Mouse (Mus musculus): Measurements from ENCODE around the gene Cebpb. TPM values are rescaled to one million over a fixed set of nuclear protein-coding genes. Genes with fewer than 3 reads are reported as not detected.

The Cebpb gene
- polyA plus RNA-seq, 1 experiment: not detected

DNA sequence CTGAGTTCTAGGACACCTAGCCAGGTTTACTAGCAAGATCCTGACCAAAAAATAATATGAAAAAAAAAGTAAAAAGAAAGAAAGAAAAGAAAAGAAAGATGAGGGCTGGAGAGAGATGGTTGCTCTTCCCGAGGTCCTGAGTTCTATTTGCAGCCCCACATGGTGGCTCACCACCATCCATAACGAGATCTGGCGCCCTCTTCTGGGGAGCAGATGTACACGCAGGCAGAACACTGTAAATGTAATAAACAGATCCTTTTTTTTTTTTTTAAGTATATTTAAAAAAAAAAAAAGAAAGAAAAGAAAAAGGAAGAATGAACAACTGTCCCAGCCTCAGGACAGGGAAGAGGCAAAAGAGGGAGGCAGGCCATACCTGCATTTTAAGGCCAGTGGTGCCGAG is 10.1 kb upstream of the Cebpb start:
- H3K4me1 ChIP-seq (ENCODE audit: control insufficient read depth, insufficient read depth, low read length): peaks cover 4% of the 10 kb centered on the region
- no peak overlapping the region for H3K27ac ChIP-seq (ENCODE audit: insufficient read depth, low read depth, low read length)
- no peak overlapping the region for H3K4me3 ChIP-seq (ENCODE audit: insufficient read depth, low read depth, low read length)
- TF ChIP-seq CTCF (IDR thresholded peaks at IDR 0.05; ENCODE audit: insufficient read depth, low read depth, low read length) (no peak), POLR2A (IDR thresholded peaks at IDR 0.05; ENCODE audit: insufficient read depth, low read depth, low read length) (no peak)
- WGBS: 52% methylated on average over 5 of the region's 5 CpGs

DNA sequence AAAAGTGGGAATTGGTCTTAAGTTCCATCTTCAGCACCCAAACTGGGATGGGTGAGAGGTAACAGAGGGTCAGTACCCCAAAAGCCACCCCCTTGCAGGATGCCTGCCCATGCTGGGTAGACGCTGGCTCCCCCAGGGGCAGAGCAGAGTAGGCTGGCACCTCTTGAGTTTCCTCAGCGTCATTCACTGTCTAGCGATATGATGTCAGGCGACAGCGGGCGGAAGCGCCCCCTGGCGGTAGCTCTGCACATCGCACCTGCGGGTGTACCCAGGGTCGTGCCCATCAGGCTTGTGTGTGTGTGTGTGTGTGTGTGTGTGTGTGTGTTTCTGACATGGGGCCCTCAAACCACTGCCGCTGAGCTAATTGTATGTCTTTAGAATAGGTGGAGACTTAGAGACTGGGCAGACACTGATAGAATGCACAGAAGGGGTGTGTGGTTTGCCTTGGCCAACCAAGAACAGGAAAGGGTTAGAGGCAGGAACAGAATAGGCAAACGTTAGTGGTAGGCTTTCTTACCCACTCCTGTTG is 8.7 kb upstream of the Cebpb start:
- TF ChIP-seq CTCF (IDR thresholded peaks at IDR 0.05; ENCODE audit: insufficient read depth, low read depth, low read length): peak; percentile 97
- TF ChIP-seq POLR2A (IDR thresholded peaks at IDR 0.05; ENCODE audit: insufficient read depth, low read depth, low read length): no peak
- Histone ChIP-seq H3K4me3 (ENCODE audit: insufficient read depth, low read depth, low read length) (no peak overlapping the region), H3K4me1 (ENCODE audit: control insufficient read depth, insufficient read depth, low read length) (peaks cover 4% of the 10 kb centered on the region), H3K27ac (ENCODE audit: insufficient read depth, low read depth, low read length) (no peak overlapping the region)
- WGBS: 1% methylated on average over 13 of the region's 13 CpGs

DNA sequence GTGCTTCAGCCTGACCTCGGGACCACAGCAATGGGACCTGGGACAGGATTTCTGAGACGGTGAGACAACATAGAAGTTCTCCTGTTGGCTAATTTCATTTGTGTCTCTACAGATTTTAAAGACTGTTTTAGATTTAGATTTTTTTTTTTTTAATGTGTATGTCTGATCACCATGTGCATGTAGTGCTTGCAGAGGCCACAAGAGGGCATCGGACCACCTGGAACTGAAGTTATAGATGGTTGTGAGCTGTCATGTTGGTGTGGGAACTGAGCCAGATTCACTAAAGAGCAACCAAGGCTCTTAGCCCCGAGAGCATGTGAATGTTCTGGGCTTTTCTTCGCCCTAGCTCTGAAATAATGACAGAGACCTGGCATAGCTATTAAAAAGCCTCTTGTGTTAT is 8.1 kb upstream of the Cebpb start:
- no peak for TF ChIP-seq CTCF (IDR thresholded peaks at IDR 0.05; ENCODE audit: insufficient read depth, low read depth, low read length)
- TF ChIP-seq POLR2A (IDR thresholded peaks at IDR 0.05; ENCODE audit: insufficient read depth, low read depth, low read length): no peak
- peaks cover 4% of the 10 kb centered on the region for H3K4me1 ChIP-seq (ENCODE audit: control insufficient read depth, insufficient read depth, low read length)
- H3K4me3 ChIP-seq (ENCODE audit: insufficient read depth, low read depth, low read length): no peak overlapping the region
- WGBS: 56% methylated on average over 5 of the region's 5 CpGs
- no peak overlapping the region for H3K27ac ChIP-seq (ENCODE audit: insufficient read depth, low read depth, low read length)

DNA sequence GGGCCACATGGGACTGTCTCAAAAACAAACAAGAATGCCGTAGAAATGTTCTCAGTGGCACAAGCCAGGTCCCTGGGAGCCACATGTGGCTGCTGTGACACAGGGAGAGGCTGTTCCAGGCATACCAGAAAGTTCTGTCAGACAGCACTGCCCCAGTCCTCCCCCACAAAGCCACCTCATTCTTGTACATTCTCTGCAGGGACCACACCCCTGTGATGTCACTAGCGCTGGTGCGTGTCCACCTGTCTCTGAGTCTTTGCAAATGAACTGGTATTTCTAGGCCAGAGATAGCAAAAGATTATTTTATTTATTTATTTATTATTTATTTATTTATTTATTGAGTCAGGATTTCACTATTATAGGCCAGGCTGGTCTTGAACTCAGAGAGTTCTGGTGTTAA is 5.0 kb upstream of the Cebpb start:
- WGBS: 91% methylated on average over 3 of the region's 3 CpGs
- H3K27ac ChIP-seq (ENCODE audit: insufficient read depth, low read depth, low read length): no peak overlapping the region

DNA sequence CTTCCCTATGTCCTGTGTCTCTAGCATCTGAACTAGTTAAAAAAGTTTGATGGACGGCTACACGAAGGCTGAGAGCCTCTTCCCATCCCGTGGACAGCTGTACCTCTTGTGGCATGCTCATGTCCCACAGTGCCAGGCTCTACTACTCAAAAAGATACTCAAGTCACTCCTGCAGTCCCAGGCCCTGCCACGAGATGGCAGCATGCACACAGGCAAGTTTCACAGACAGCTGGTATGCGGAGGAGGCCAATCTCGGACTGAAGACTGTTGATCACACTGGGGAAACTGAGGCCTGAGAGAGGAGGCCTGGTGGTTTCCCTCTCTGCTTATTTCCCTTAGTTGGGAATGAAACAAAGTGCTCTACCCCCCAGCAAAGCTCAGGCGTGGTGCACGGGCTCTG is 3.6 kb upstream of the Cebpb start:
- 4% methylated on average over 8 of the region's 8 CpGs for WGBS
- H3K4me3 ChIP-seq (ENCODE audit: insufficient read depth, low read depth, low read length): no peak overlapping the region
- peaks cover 12% of the 10 kb centered on the region for H3K4me1 ChIP-seq (ENCODE audit: control insufficient read depth, insufficient read depth, low read length)
- no peak overlapping the region for H3K27ac ChIP-seq (ENCODE audit: insufficient read depth, low read depth, low read length)
- TF ChIP-seq POLR2A (IDR thresholded peaks at IDR 0.05; ENCODE audit: insufficient read depth, low read depth, low read length) (no peak), CTCF (IDR thresholded peaks at IDR 0.05; ENCODE audit: insufficient read depth, low read depth, low read length) (peak; percentile 92)

More for the DNA sequence above, 5.0 kb upstream of the Cebpb start:
- Histone ChIP-seq H3K4me3 (ENCODE audit: insufficient read depth, low read depth, low read length) (no peak overlapping the region), H3K4me1 (ENCODE audit: control insufficient read depth, insufficient read depth, low read length) (peaks cover 10% of the 10 kb centered on the region)
- TF ChIP-seq POLR2A (IDR thresholded peaks at IDR 0.05; ENCODE audit: insufficient read depth, low read depth, low read length) (no peak), CTCF (IDR thresholded peaks at IDR 0.05; ENCODE audit: insufficient read depth, low read depth, low read length) (no peak)

- peaks cover 16% of the 10 kb centered on the region for H3K4me1 ChIP-seq (ENCODE audit: control insufficient read depth, insufficient read depth, low read length)
- WGBS: 71% methylated on average over 3 of the region's 3 CpGs
- no peak overlapping the region for H3K27ac ChIP-seq (ENCODE audit: insufficient read depth, low read depth, low read length)
- H3K4me3 ChIP-seq (ENCODE audit: insufficient read depth, low read depth, low read length): no peak overlapping the region
- TF ChIP-seq CTCF (IDR thresholded peaks at IDR 0.05; ENCODE audit: insufficient read depth, low read depth, low read length) (no peak), POLR2A (IDR thresholded peaks at IDR 0.05; ENCODE audit: insufficient read depth, low read depth, low read length) (no peak)
These were observed 2.9 kb upstream of the Cebpb start for GRCm38 (mm10) chr2:167685865-167686264.

GRCm38 (mm10) chr2:167686382-167687249 is 2.1 kb upstream of the Cebpb start:
- H3K4me3 ChIP-seq (ENCODE audit: insufficient read depth, low read depth, low read length): no peak overlapping the region
- H3K4me1 ChIP-seq (ENCODE audit: control insufficient read depth, insufficient read depth, low read length): peaks cover 24% of the 10 kb centered on the region
- TF ChIP-seq CTCF (IDR thresholded peaks at IDR 0.05; ENCODE audit: insufficient read depth, low read depth, low read length) (no peak), POLR2A (IDR thresholded peaks at IDR 0.05; ENCODE audit: insufficient read depth, low read depth, low read length) (no peak)
- 85% methylated on average over 16 of the region's 16 CpGs for WGBS
- no peak overlapping the region for H3K27ac ChIP-seq (ENCODE audit: insufficient read depth, low read depth, low read length)

DNA sequence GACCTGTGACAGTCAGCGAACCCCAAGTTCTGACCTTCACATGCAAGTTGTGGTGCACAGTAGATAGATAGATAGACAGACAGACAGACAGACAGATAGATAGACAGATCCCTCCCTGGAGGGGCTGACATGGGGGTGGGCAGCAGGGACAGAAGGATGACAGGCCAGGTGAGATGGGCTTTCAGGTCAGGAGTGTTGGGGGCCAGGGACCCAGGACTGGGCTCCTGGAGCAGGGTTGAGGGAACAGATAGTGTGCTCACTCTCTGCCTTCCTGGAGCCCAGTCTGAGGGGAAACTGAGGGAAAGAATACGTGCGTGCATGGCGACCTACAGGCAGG is 1.5 kb upstream of the Cebpb start:
- Histone ChIP-seq H3K27ac (ENCODE audit: insufficient read depth, low read depth, low read length) (no peak overlapping the region), H3K4me1 (ENCODE audit: control insufficient read depth, insufficient read depth, low read length) (peaks cover 29% of the 10 kb centered on the region), H3K4me3 (ENCODE audit: insufficient read depth, low read depth, low read length) (no peak overlapping the region)
- 98% methylated on average over 4 of the region's 4 CpGs for WGBS
- TF ChIP-seq CTCF (IDR thresholded peaks at IDR 0.05; ENCODE audit: insufficient read depth, low read depth, low read length) (no peak), POLR2A (IDR thresholded peaks at IDR 0.05; ENCODE audit: insufficient read depth, low read depth, low read length) (no peak)

DNA sequence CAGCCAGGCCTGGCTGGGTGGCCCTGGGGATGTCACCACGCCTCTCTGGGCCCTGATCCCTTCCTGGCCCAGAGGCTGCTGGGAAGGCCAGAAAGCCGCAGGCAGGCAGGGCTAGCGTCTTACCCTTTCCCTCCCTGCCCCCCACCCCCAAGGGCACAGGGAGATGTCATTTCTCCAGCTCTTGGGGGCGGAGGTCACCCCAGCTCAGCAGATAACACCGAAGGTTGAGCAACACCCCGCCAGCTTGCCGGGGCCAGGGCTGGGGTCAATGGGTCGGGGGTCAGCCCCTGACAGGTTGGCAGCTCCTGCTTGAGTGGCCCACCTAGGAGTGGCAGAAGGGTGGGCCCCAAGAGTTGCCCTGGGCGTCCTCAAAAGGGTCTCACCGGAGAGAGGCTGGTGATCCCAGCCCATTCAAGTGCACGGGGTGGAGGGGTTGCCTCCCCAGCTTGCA is 1.0 kb upstream of the Cebpb start:
- Histone ChIP-seq H3K27ac (ENCODE audit: insufficient read depth, low read depth, low read length) (no peak overlapping the region), H3K4me1 (ENCODE audit: control insufficient read depth, insufficient read depth, low read length) (peaks cover 31% of the 10 kb centered on the region), H3K4me3 (ENCODE audit: insufficient read depth, low read depth, low read length) (no peak overlapping the region)
- 83% methylated on average over 11 of the region's 11 CpGs for WGBS
- TF ChIP-seq CTCF (IDR thresholded peaks at IDR 0.05; ENCODE audit: insufficient read depth, low read depth, low read length) (no peak), POLR2A (IDR thresholded peaks at IDR 0.05; ENCODE audit: insufficient read depth, low read depth, low read length) (no peak)

All from olfactory bulb, adult 2 months (tissue).